ENCODE assay signal across 10 mouse cellular contexts in the genomic region with DNA sequence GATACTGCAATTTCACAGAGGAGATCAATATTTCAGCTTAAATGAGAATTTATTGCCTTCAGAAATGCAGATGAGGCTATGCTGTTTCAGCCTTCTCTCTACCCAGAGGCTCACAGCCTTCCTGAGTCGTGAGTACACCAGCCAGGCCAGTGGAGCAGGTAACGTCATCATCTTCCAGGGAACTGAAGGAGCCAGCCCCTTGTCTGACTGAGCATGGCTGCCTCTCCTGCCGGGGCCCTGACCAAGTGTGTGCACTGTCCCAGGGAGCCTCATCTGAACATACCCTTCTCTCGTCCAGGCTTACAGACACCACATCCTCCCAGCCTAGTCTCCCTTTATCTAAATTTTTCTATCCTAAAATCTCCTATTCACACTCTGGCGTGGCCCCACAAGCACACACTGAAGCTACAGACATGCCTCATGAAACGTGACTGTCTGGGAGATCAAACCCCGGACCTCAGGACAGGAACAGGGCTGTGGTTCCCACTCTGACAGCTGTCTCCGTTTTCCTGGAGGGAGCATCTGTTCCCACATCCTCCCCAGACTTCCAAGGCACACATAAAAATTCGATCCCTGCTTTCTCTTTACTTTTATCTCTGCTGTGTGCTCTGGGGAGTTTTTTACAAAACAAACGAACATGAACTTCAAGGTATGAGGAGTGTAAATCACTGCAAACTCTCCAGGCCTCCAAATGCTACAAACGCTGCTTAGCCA.
DNase-seq lines count a peak whose midpoint lies in the region; ATAC-seq and TF ChIP-seq lines count a peak whose summit lies in the region.
"Had no signal": no experiment of that assay in that cellular context is flagged by ENCODE, and none has a peak within 500 bp of the region (broad histone marks: within the 10 kb centered on the region; RNA-seq: fewer than 3 reads in every experiment).

No protein-coding gene starts in this region.

- H3K9ac ChIP-seq in forebrain, embryonic 13.5 days: peak overlapping the region; percentile 5; the same call in 1 of the 2 replicates
- no peak overlapping the region for H3K9ac ChIP-seq in kidney, postnatal 0 days (ENCODE audit: low read depth, low read length)
- no peak overlapping the region for H3K9ac ChIP-seq in midbrain, embryonic 16.5 days (ENCODE audit: low read depth, low read length)

- H3K36me3 ChIP-seq in forebrain, embryonic 13.5 days (ENCODE audit: poor library complexity, severe bottlenecking): no peaks in the 10 kb centered on the region
- no peaks in the 10 kb centered on the region for H3K36me3 ChIP-seq in kidney, postnatal 0 days (ENCODE audit: insufficient read depth, low read length)
- no peaks in the 10 kb centered on the region for H3K36me3 ChIP-seq in midbrain, embryonic 16.5 days (ENCODE audit: control insufficient read depth, insufficient read depth, low read length)

- DNase-seq in kidney, adult 11 months: peak; percentile 28
- no peak for DNase-seq in kidney, adult 18-20 months
- DNase-seq in kidney, postnatal 0 days (ENCODE audit: low spot score): peak; percentile 87
- DNase-seq in spleen, postnatal 4 days (ENCODE audit: low spot score in 2 of 2): no peak
- no peak for DNase-seq in spleen, adult 12 weeks (ENCODE audit: low spot score)
- DNase-seq: liver; thymus, adult 18-20 months had no signal

- H3K27ac ChIP-seq in forebrain, embryonic 13.5 days: peak overlapping the region; percentile 70
- no peak overlapping the region for H3K27ac ChIP-seq in kidney, postnatal 0 days
- H3K27ac ChIP-seq in midbrain, embryonic 16.5 days (ENCODE audit: low read length): peak overlapping the region; percentile 62; the same call in 1 of the 2 replicates

- H3K4me1 ChIP-seq in forebrain, embryonic 13.5 days: peaks cover 57% of the 10 kb centered on the region
- no peaks in the 10 kb centered on the region; the same call in 1 of the 2 replicates for H3K4me1 ChIP-seq in kidney, postnatal 0 days (replicated peaks; ENCODE audit: insufficient read depth, low read length)
- peaks cover 8% of the 10 kb centered on the region; the same call in 1 of the 2 replicates for H3K4me1 ChIP-seq in midbrain, embryonic 16.5 days (ENCODE audit: control insufficient read depth, insufficient read depth, low read length)

- WGBS in forebrain, embryonic 13.5 days: 46% methylated on average over 11 of the region's 11 CpGs
- WGBS in kidney, postnatal 0 days: 20% methylated on average over 11 of the region's 11 CpGs
- 31% methylated on average over 11 of the region's 11 CpGs for WGBS in midbrain, embryonic 16.5 days

- no peaks in the 10 kb centered on the region for H3K27me3 ChIP-seq in forebrain, embryonic 13.5 days
- H3K27me3 ChIP-seq in kidney, postnatal 0 days (ENCODE audit: insufficient read depth, low read length): no peaks in the 10 kb centered on the region
- no peaks in the 10 kb centered on the region for H3K27me3 ChIP-seq in midbrain, embryonic 16.5 days (ENCODE audit: control insufficient read depth, insufficient read depth, low read depth, low read length)

- H3K4me2 ChIP-seq in forebrain, embryonic 13.5 days: no peak overlapping the region
- no peak overlapping the region for H3K4me2 ChIP-seq in kidney, postnatal 0 days (ENCODE audit: low read length)
- no peak overlapping the region for H3K4me2 ChIP-seq in midbrain, embryonic 16.5 days (ENCODE audit: low read length)

- no peak for ATAC-seq in forebrain, embryonic 13.5 days
- ATAC-seq in kidney, postnatal 0 days (replicated peaks; ENCODE audit: low FRiP score, low read depth): peak; percentile 31; the same call in 1 of the 2 replicates
- peak; percentile 40; the same call in 1 of the 2 replicates for ATAC-seq in midbrain, embryonic 16.5 days
- ATAC-seq in inflammation-experienced regulatory T-cells, adult 6 months: no peak

- no peak for TF ChIP-seq CTCF in kidney, postnatal 0 days (IDR thresholded peaks at IDR 0.05; ENCODE audit: low read depth)

- H3K9me3 ChIP-seq in forebrain, embryonic 13.5 days (replicated peaks): no peaks in the 10 kb centered on the region
- no peaks in the 10 kb centered on the region for H3K9me3 ChIP-seq in kidney, postnatal 0 days (replicated peaks; ENCODE audit: low read length)
- H3K9me3 ChIP-seq in midbrain, embryonic 16.5 days (replicated peaks; ENCODE audit: control insufficient read depth, low read length, poor library complexity, severe bottlenecking): no peaks in the 10 kb centered on the region

- no peak overlapping the region for H3K4me3 ChIP-seq in forebrain, embryonic 13.5 days
- H3K4me3 ChIP-seq in kidney, postnatal 0 days (replicated peaks; ENCODE audit: low read depth, low read length): no peak overlapping the region
- no peak overlapping the region for H3K4me3 ChIP-seq in midbrain, embryonic 16.5 days (ENCODE audit: low read depth, low read length)

Comparison
In these comparisons a context has a peak if more than half of its experiments do, and no peak if none do; other contexts are left out.
1. DNase-seq: peak in kidney, adult 11 months (single experiment) and kidney, postnatal 0 days (single experiment); none in kidney, adult 18-20 months (single experiment), spleen, postnatal 4 days (0 of 2) and spleen, adult 12 weeks (single experiment).
2. ATAC-seq: peak in kidney, postnatal 0 days (single experiment) and midbrain, embryonic 16.5 days (single experiment); none in forebrain, embryonic 13.5 days (single experiment) and inflammation-experienced regulatory T-cells, adult 6 months (single experiment).